Mouse (Mus musculus) cerebellum, postnatal 4 days (tissue): ENCODE measurements around the gene Ccser1.

Experiments used
- DNase-seq, 2 experiments: peaks; one replicate each; pipeline ENCODE4 v3.0.0; 2022; ENCODE audit warnings: low spot score in 2 of 2, mixed read lengths in 1 of 2

Ccser1 gene

GRCm38 (mm10) chr6:61179949-61180755 lies at the start of gene Ccser1:
Gene Ccser1, plus strand, starts transcription at chr6:61180324.
- DNase-seq = peak; percentile 45 to 70

GRCm38 (mm10) chr6:61136436-61136835 lies 43.7 kb upstream of the Ccser1 start:
- no peak for DNase-seq

- no peak for DNase-seq
Measured at GRCm38 (mm10) chr6:61143031-61143430, 37.1 kb upstream of the Ccser1 start.

GRCm38 (mm10) chr6:61152924-61153323 lies 27.2 kb upstream of the Ccser1 start:
- no peak for DNase-seq

- no peak for DNase-seq
Measured at GRCm38 (mm10) chr6:61154654-61155053, 25.5 kb upstream of the Ccser1 start.

- no peak for DNase-seq
Measured at GRCm38 (mm10) chr6:61155059-61155629, 25.0 kb upstream of the Ccser1 start.

GRCm38 (mm10) chr6:61155718-61156117 lies 24.4 kb upstream of the Ccser1 start:
- DNase-seq = no peak

GRCm38 (mm10) chr6:61162117-61162516 lies 18.0 kb upstream of the Ccser1 start:
- DNase-seq = no peak

- no peak for DNase-seq
Measured at GRCm38 (mm10) chr6:61166891-61167290, 13.2 kb upstream of the Ccser1 start.

GRCm38 (mm10) chr6:61176126-61176525 lies 4.0 kb upstream of the Ccser1 start:
- DNase-seq = no peak

GRCm38 (mm10) chr6:61177476-61177875 lies 2.6 kb upstream of the Ccser1 start:
- no peak for DNase-seq

- no peak for DNase-seq
Measured at GRCm38 (mm10) chr6:61179641-61179948, 529 bp upstream of the Ccser1 start.

- no peak for DNase-seq
Measured at GRCm38 (mm10) chr6:61180756-61181191, 650 bp downstream of the Ccser1 start.

- DNase-seq = no peak
Measured at GRCm38 (mm10) chr6:61189029-61189428, 8.9 kb downstream of the Ccser1 start.

- no peak for DNase-seq
Measured at GRCm38 (mm10) chr6:61191597-61192386, 11.7 kb downstream of the Ccser1 start.

GRCm38 (mm10) chr6:61203344-61203743 lies 23.2 kb downstream of the Ccser1 start:
- DNase-seq = no peak

- DNase-seq = no peak
Measured at GRCm38 (mm10) chr6:61206042-61206441, 25.9 kb downstream of the Ccser1 start.

GRCm38 (mm10) chr6:61206619-61207018 lies 26.5 kb downstream of the Ccser1 start:
- no peak for DNase-seq

GRCm38 (mm10) chr6:61210061-61210737 lies 30.1 kb downstream of the Ccser1 start:
- no peak for DNase-seq

- no peak for DNase-seq
Measured at GRCm38 (mm10) chr6:61215705-61216104, 35.6 kb downstream of the Ccser1 start.

- DNase-seq = no peak
Measured at GRCm38 (mm10) chr6:61216514-61216913, 36.4 kb downstream of the Ccser1 start.

GRCm38 (mm10) chr6:61217717-61218116 lies 37.6 kb downstream of the Ccser1 start:
- DNase-seq = no peak
